Mouse (Mus musculus) layer of hippocampus, adult 2 months (tissue): ENCODE results near the gene H2-Ab1. TPM values are rescaled to one million over a fixed set of nuclear protein-coding genes. Genes with fewer than 3 reads are reported as not detected.

Experiments used
- DNase-seq, 2 experiments: peaks; one replicate each; pipeline ENCODE4 v3.0.0; 2022; ENCODE audit warnings: low spot score in 2 of 2
- H3K27ac ChIP-seq: fragments of 200-600 bp; 2 replicates; pipeline ENCODE4 v1.8.1; 2022
- H3K4me3 ChIP-seq: fragments of 200-600 bp; 2 replicates; pipeline ENCODE4 v1.8.1; 2022; ENCODE audit warnings: mild to moderate bottlenecking
- CTCF ChIP-seq: fragments of 200-600 bp; conservative IDR thresholded peaks from 2 replicates; pipeline ENCODE4 v1.8.1; 2022; ENCODE audit warnings: antibody characterized with exemption, mild to moderate bottlenecking, moderate library complexity
- total RNA-seq, 2 experiments: library from RNA; stranded (reverse); gene quantifications; 2 replicates each; pipeline ENCODE4 v1.2.3; 2021

Gene H2-Ab1
- total RNA-seq, 2 experiments from 2014 or later: 1.7 to 1.8 TPM

- peak; percentile 66 to 71 for DNase-seq
- TF ChIP-seq CTCF: no peak
- H3K4me3 ChIP-seq: peak overlapping the region; percentile 32; the same call in 1 of the 2 replicates
- no peak overlapping the region for H3K27ac ChIP-seq
Observed at GRCm38 (mm10) chr17:34295891-34296794, 38.7 kb downstream of the H2-Ab1 start.

GRCm38 (mm10) chr17:34299356-34299755 is 41.9 kb downstream of the H2-Ab1 start:
- TF ChIP-seq CTCF: no peak
- H3K27ac ChIP-seq: no peak overlapping the region
- H3K4me3 ChIP-seq: no peak overlapping the region
- DNase-seq: no peak

GRCm38 (mm10) chr17:34300071-34300470 is 42.6 kb downstream of the H2-Ab1 start:
- TF ChIP-seq CTCF: no peak
- no peak for DNase-seq
- H3K4me3 ChIP-seq: no peak overlapping the region
- no peak overlapping the region for H3K27ac ChIP-seq

GRCm38 (mm10) chr17:34300691-34301566 is 43.4 kb downstream of the H2-Ab1 start:
- DNase-seq: no peak
- Histone ChIP-seq H3K27ac (no peak overlapping the region), H3K4me3 (no peak overlapping the region)
- no peak for TF ChIP-seq CTCF

- no peak for DNase-seq
- Histone ChIP-seq H3K27ac (no peak overlapping the region), H3K4me3 (no peak overlapping the region)
- no peak for TF ChIP-seq CTCF
Observed at GRCm38 (mm10) chr17:34301670-34302190, 44.2 kb downstream of the H2-Ab1 start.

- DNase-seq: no peak
- Histone ChIP-seq H3K4me3 (no peak overlapping the region), H3K27ac (no peak overlapping the region)
- TF ChIP-seq CTCF: no peak
Observed at GRCm38 (mm10) chr17:34303789-34304188, 46.3 kb downstream of the H2-Ab1 start.

GRCm38 (mm10) chr17:34304751-34305150 is 47.3 kb downstream of the H2-Ab1 start:
- Histone ChIP-seq H3K27ac (no peak overlapping the region), H3K4me3 (no peak overlapping the region)
- TF ChIP-seq CTCF: no peak
- peak; percentile 76 to 82 for DNase-seq

- TF ChIP-seq CTCF: no peak
- Histone ChIP-seq H3K4me3 (no peak within 1 kb of the TSS), H3K27ac (no peak within 1 kb of the TSS)
- DNase-seq: peak; percentile 86 to 91
Observed at GRCm38 (mm10) chr17:34305380-34306030, 48.0 kb downstream of the H2-Ab1 start, which contains the start of gene H2-Eb1. Gene H2-Eb1 (plus strand): TSS chr17:34305867.

GRCm38 (mm10) chr17:34306407-34306806 is 48.9 kb downstream of the H2-Ab1 start:
- Histone ChIP-seq H3K4me3 (no peak overlapping the region), H3K27ac (no peak overlapping the region)
- no peak for TF ChIP-seq CTCF
- DNase-seq: no peak

- TF ChIP-seq CTCF: no peak
- H3K27ac ChIP-seq: no peak overlapping the region
- no peak for DNase-seq
- H3K4me3 ChIP-seq: no peak overlapping the region
Observed at GRCm38 (mm10) chr17:34307216-34307615, 49.7 kb downstream of the H2-Ab1 start.

GRCm38 (mm10) chr17:34308161-34308560 is 50.7 kb downstream of the H2-Ab1 start:
- Histone ChIP-seq H3K4me3 (no peak overlapping the region), H3K27ac (no peak overlapping the region)
- TF ChIP-seq CTCF: no peak
- no peak for DNase-seq

GRCm38 (mm10) chr17:34309225-34309624 is 51.7 kb downstream of the H2-Ab1 start:
- Histone ChIP-seq H3K4me3 (peak overlapping the region; percentile 69), H3K27ac (peak overlapping the region; percentile 71)
- no peak for TF ChIP-seq CTCF
- DNase-seq: no peak
